ENCODE assay signal across 9 mouse cellular contexts in the genomic region with DNA sequence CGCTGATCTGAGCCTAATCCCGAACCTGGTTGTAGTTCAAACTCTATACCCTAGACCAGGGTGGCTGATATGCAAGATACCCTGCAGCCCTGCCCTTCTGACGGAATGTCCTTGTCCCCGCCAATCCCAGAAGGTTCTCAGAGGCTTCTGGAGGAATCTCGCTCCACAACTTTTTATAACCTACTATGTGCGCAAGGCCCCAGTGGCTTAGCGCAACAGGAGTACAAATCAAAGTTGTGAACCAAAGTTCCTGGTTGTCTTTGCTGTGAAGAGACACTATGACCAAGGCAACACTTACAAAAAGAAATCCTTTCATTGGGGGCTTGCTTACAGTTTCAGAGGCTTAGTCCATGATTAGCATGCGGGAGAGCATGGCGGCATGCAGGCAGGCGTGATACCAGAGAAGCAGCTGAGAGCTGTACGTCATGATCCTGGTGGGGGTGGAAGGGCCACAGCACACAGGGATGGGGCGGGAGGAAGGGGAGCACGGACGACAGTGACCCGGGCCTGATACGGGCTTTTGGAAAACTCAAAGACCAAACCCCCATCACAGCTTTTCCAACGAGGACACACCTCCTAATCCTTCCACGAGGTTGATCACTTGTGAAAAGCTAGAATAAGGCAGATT. TPM values are rescaled to one million over a fixed set of nuclear protein-coding genes. Genes with fewer than 3 reads are reported as not detected.
DNase-seq lines count a peak whose midpoint lies in the region; ATAC-seq lines count a peak whose summit lies in the region.
"Had no signal": no experiment of that assay in that cellular context is flagged by ENCODE, and none has a peak within 500 bp of the region (broad histone marks: within the 10 kb centered on the region; RNA-seq: fewer than 3 reads in every experiment).

No protein-coding gene starts in this region.

- no peaks in the 10 kb centered on the region for H3K9me3 ChIP-seq in kidney, embryonic 15.5 days (replicated peaks)
- H3K9me3 ChIP-seq in embryonic facial prominence, embryonic 10.5 days, result no peaks in the 10 kb centered on the region; the same call in 1 of the 2 replicates
- no peaks in the 10 kb centered on the region for H3K9me3 ChIP-seq in hindbrain, embryonic 14.5 days (ENCODE audit: control insufficient read depth, low read length)
- no peaks in the 10 kb centered on the region for H3K9me3 ChIP-seq in midbrain, embryonic 13.5 days

- peaks cover 18% of the 10 kb centered on the region for H3K36me3 ChIP-seq in kidney, embryonic 15.5 days
- H3K36me3 ChIP-seq in embryonic facial prominence, embryonic 10.5 days (replicated peaks), result peaks cover 24% of the 10 kb centered on the region
- peaks cover 19% of the 10 kb centered on the region for H3K36me3 ChIP-seq in hindbrain, embryonic 14.5 days (replicated peaks; ENCODE audit: control insufficient read depth, insufficient read depth)
- H3K36me3 ChIP-seq in midbrain, embryonic 13.5 days, result peaks cover 10% of the 10 kb centered on the region

- WGBS in kidney, embryonic 15.5 days, result 75% methylated on average over 18 of the region's 18 CpGs
- 74% methylated on average over 18 of the region's 18 CpGs for WGBS in embryonic facial prominence, embryonic 10.5 days
- WGBS in hindbrain, embryonic 14.5 days, result 69% methylated on average over 18 of the region's 18 CpGs
- WGBS in midbrain, embryonic 13.5 days, result 71% methylated on average over 18 of the region's 18 CpGs

- H3K4me3 ChIP-seq in kidney, embryonic 15.5 days (replicated peaks), result peak overlapping the region; percentile 99
- peak overlapping the region; percentile 75 for H3K4me3 ChIP-seq in embryonic facial prominence, embryonic 10.5 days
- 0 out of 2 replicates have a peak overlapping the region, but pooled peaks have one; percentile 91 for H3K4me3 ChIP-seq in hindbrain, embryonic 14.5 days (replicated peaks; ENCODE audit: low read length)
- H3K4me3 ChIP-seq in midbrain, embryonic 13.5 days (replicated peaks), result peak overlapping the region; percentile 85

- ATAC-seq in kidney, embryonic 15.5 days (replicated peaks; ENCODE audit: low FRiP score), result 0 out of 2 replicates have a peak, but pooled peaks have one; percentile 19
- peak; percentile 15; the same call in 1 of the 2 replicates for ATAC-seq in hindbrain, embryonic 14.5 days (ENCODE audit: low FRiP score)
- ATAC-seq in midbrain, embryonic 13.5 days, result peak; percentile 61

- no peak for DNase-seq in kidney, postnatal 36 days
- no peak for DNase-seq in embryonic facial prominence, embryonic 10.5 days (ENCODE audit: low spot score)
- DNase-seq in hindbrain, embryonic 14.5 days (ENCODE audit: low spot score), result no peak
- no peak for DNase-seq in frontal cortex, postnatal 10 days (ENCODE audit: low spot score in 2 of 2)
- no peak for DNase-seq in adrenal gland, adult 8-10 months
- no peak for DNase-seq in yolk sac, embryonic 10.5 days (ENCODE audit: low spot score)

- H3K4me2 ChIP-seq in kidney, embryonic 15.5 days, result peak overlapping the region; percentile 84; the same call in 1 of the 2 replicates
- no peak overlapping the region for H3K4me2 ChIP-seq in hindbrain, embryonic 14.5 days (replicated peaks)
- no peak overlapping the region for H3K4me2 ChIP-seq in midbrain, embryonic 13.5 days (replicated peaks)

- no peaks in the 10 kb centered on the region for H3K27me3 ChIP-seq in kidney, embryonic 15.5 days
- no peaks in the 10 kb centered on the region for H3K27me3 ChIP-seq in embryonic facial prominence, embryonic 10.5 days (replicated peaks; ENCODE audit: low read depth, poor library complexity, severe bottlenecking)
- no peaks in the 10 kb centered on the region for H3K27me3 ChIP-seq in hindbrain, embryonic 14.5 days (ENCODE audit: control insufficient read depth, insufficient read depth, low read length)
- no peaks in the 10 kb centered on the region for H3K27me3 ChIP-seq in midbrain, embryonic 13.5 days

- H3K27ac ChIP-seq in kidney, embryonic 15.5 days, result no peak overlapping the region
- H3K27ac ChIP-seq in embryonic facial prominence, embryonic 10.5 days (replicated peaks), result 0 out of 2 replicates have a peak overlapping the region, but pooled peaks have one; percentile 84
- H3K27ac ChIP-seq in hindbrain, embryonic 14.5 days, result no peak overlapping the region
- no peak overlapping the region for H3K27ac ChIP-seq in midbrain, embryonic 13.5 days

- no peak overlapping the region; the same call in 1 of the 2 replicates for H3K9ac ChIP-seq in kidney, embryonic 15.5 days
- no peak overlapping the region for H3K9ac ChIP-seq in hindbrain, embryonic 14.5 days
- H3K9ac ChIP-seq in midbrain, embryonic 13.5 days (replicated peaks), result no peak overlapping the region

- peaks cover 16% of the 10 kb centered on the region for H3K4me1 ChIP-seq in kidney, embryonic 15.5 days
- H3K4me1 ChIP-seq in embryonic facial prominence, embryonic 10.5 days, result peaks cover 14% of the 10 kb centered on the region
- peaks cover 18% of the 10 kb centered on the region; the same call in 1 of the 2 replicates for H3K4me1 ChIP-seq in hindbrain, embryonic 14.5 days (replicated peaks; ENCODE audit: control insufficient read depth, insufficient read depth, low read length)
- H3K4me1 ChIP-seq in midbrain, embryonic 13.5 days (replicated peaks), result peaks cover 18% of the 10 kb centered on the region

RNA-seq across cellular contexts. Expression of a gene that starts 0.5 kb away (rescaled TPM):
- 80.0 and 89.4 TPM in 2 replicates for polyA plus RNA-seq in kidney, embryonic 15.5 days (2015; fragmentation: Nextera tagmentation; extraction: Ambion mirVana)
- 65.6 and 69.4 TPM in 2 replicates for polyA plus RNA-seq in embryonic facial prominence, embryonic 10.5 days (2016; fragmentation: Nextera tagmentation; extraction: Ambion mirVana)
- 44.2 and 46.9 TPM in 2 replicates for polyA plus RNA-seq in hindbrain, embryonic 14.5 days (2014; fragmentation: Nextera tagmentation; extraction: Ambion mirVana)
- polyA plus RNA-seq in midbrain, embryonic 13.5 days (2015; fragmentation: Nextera tagmentation; extraction: Ambion mirVana), result 47.2 and 52.3 TPM in 2 replicates
- 10 to 100 TPM; 55.4 to 82.5 (median 71.9) TPM for total RNA-seq in adrenal gland, adult 8-10 months (2022)

RNA-seq across cellular contexts. Expression of a gene that starts 9.5 kb away (rescaled TPM):
- 0.50 and 0.64 TPM in 2 replicates for polyA plus RNA-seq in kidney, embryonic 15.5 days (2015; fragmentation: Nextera tagmentation; extraction: Ambion mirVana)
- 0.05 and 0.11 TPM in 2 replicates for polyA plus RNA-seq in embryonic facial prominence, embryonic 10.5 days (2016; fragmentation: Nextera tagmentation; extraction: Ambion mirVana)
- 0.46 and 0.96 TPM in 2 replicates for polyA plus RNA-seq in hindbrain, embryonic 14.5 days (2014; fragmentation: Nextera tagmentation; extraction: Ambion mirVana)
- 0.22 TPM in 1 of 2 replicates, not detected in the other for polyA plus RNA-seq in midbrain, embryonic 13.5 days (2015; fragmentation: Nextera tagmentation; extraction: Ambion mirVana)
- not detected for total RNA-seq in adrenal gland, adult 8-10 months (2022)
- polyA plus RNA-seq: embryonic facial prominence, embryonic 11.5 days had no signal

RNA-seq across cellular contexts. Expression of a gene that starts 18.3 kb away (rescaled TPM):
- polyA plus RNA-seq in kidney, embryonic 15.5 days (2015; fragmentation: Nextera tagmentation; extraction: Ambion mirVana), result 8.5 and 9.5 TPM in 2 replicates
- polyA plus RNA-seq in embryonic facial prominence, embryonic 10.5 days (2016; fragmentation: Nextera tagmentation; extraction: Ambion mirVana), result 11.0 and 11.3 TPM in 2 replicates
- polyA plus RNA-seq in hindbrain, embryonic 14.5 days (2014; fragmentation: Nextera tagmentation; extraction: Ambion mirVana), result 5.0 and 5.4 TPM in 2 replicates
- polyA plus RNA-seq in midbrain, embryonic 13.5 days (2015; fragmentation: Nextera tagmentation; extraction: Ambion mirVana), result 6.8 and 8.8 TPM in 2 replicates
- total RNA-seq in adrenal gland, adult 8-10 months (2022), result 10 to 100 TPM in 3 of 4 experiments, 1 to 10 TPM in 1; 8.4 to 22.2 (median 13.2) TPM
